Mouse (Mus musculus) thymus, adult 2 months (tissue): ENCODE measurements around the gene Olfr878.

Experiments used
- CTCF ChIP-seq: fragments of 200-500 bp; IDR thresholded peaks from 2 replicates; pipeline ENCODE4 v1.5.1; 2012; ENCODE audit warnings: mild to moderate bottlenecking, control low read depth, low read length, moderate library complexity, borderline replicate concordance; ENCODE audit not compliant: control insufficient read depth, poor library complexity, insufficient read depth; ENCODE audit errors: extremely low read depth
- POLR2A ChIP-seq: fragments of 200-500 bp; IDR thresholded peaks from 2 replicates; pipeline ENCODE4 v1.6.1; 2012; ENCODE audit warnings: mild to moderate bottlenecking, low read length, control low read depth, moderate library complexity; ENCODE audit not compliant: control insufficient read depth, poor library complexity, insufficient read depth; ENCODE audit errors: extremely low read depth

DNA sequence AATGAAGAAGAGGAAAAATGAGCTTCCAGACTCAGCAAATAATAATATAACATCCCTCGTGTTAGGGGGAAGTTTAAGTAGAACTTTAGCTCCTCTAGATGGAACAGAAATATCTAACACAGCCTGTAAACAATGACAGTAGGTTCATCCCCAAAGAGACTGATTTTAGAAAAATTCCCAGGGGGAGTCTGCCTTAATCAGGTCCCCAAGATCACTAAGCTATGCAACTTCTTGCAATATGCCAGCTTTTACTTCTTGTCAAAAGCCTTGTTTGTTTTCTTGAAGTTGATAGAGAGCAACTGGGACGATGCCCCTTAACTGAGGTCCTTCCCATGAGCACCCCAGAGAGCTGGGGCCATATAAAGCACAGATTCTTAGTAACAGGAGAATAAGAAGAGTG lies at the start of gene Olfr878:
- TF ChIP-seq CTCF = no peak
- no peak for TF ChIP-seq POLR2A
